Mouse (Mus musculus): ENCODE results near the gene Lrrc42. TPM values are rescaled to one million over a fixed set of nuclear protein-coding genes. Genes with fewer than 3 reads are reported as not detected.

The Lrrc42 gene
- polyA plus RNA-seq, 1 experiment from 2014 or later = 55.5 TPM

- 90% methylated on average over 5 of the region's 5 CpGs for WGBS
- H3K4me1 ChIP-seq (replicated peaks) = no peaks in the 10 kb centered on the region
- no peak for ATAC-seq (ENCODE audit: low FRiP score, low read depth)
Measured at GRCm38 (mm10) chr4:107211936-107212335, 41.4 kb downstream of the Lrrc42 start.

GRCm38 (mm10) chr4:107211465-107211864 is 41.9 kb downstream of the Lrrc42 start:
- 73% methylated on average over 4 of the region's 4 CpGs for WGBS

More at GRCm38 (mm10) chr4:107211936-107212335, 41.4 kb downstream of the Lrrc42 start:
- peaks cover 8% of the 10 kb centered on the region; the same call in 1 of the 2 replicates for H3K36me3 ChIP-seq
- H3K4me2 ChIP-seq = no peak overlapping the region
- H3K9me3 ChIP-seq = no peaks in the 10 kb centered on the region
- H3K9ac ChIP-seq = no peak overlapping the region
- no peak overlapping the region for H3K27ac ChIP-seq (replicated peaks)
- H3K4me3 ChIP-seq = no peak overlapping the region
- no peaks in the 10 kb centered on the region for H3K27me3 ChIP-seq

GRCm38 (mm10) chr4:107210483-107211097 is 42.7 kb downstream of the Lrrc42 start:
- Histone ChIP-seq H3K27ac (replicated peaks) (no peak overlapping the region), H3K27me3 (no peaks in the 10 kb centered on the region), H3K9me3 (no peaks in the 10 kb centered on the region), H3K9ac (no peak overlapping the region), H3K36me3 (peaks cover 8% of the 10 kb centered on the region; the same call in 1 of the 2 replicates), H3K4me2 (no peak overlapping the region), H3K4me1 (replicated peaks) (no peaks in the 10 kb centered on the region), H3K4me3 (no peak overlapping the region)
- 86% methylated on average over 5 of the region's 5 CpGs for WGBS
- no peak for ATAC-seq (ENCODE audit: low FRiP score, low read depth)

More at GRCm38 (mm10) chr4:107211465-107211864, 41.9 kb downstream of the Lrrc42 start:
- H3K4me1 ChIP-seq (replicated peaks) = no peaks in the 10 kb centered on the region
- H3K27me3 ChIP-seq = no peaks in the 10 kb centered on the region
- no peak overlapping the region for H3K4me2 ChIP-seq
- no peak overlapping the region for H3K27ac ChIP-seq (replicated peaks)
- ATAC-seq (ENCODE audit: low FRiP score, low read depth) = no peak
- peaks cover 8% of the 10 kb centered on the region; the same call in 1 of the 2 replicates for H3K36me3 ChIP-seq
- H3K9me3 ChIP-seq = no peaks in the 10 kb centered on the region
- no peak overlapping the region for H3K9ac ChIP-seq
- no peak overlapping the region for H3K4me3 ChIP-seq

GRCm38 (mm10) chr4:107208880-107209279 is 44.5 kb downstream of the Lrrc42 start, which contains the start of gene Ldlrad1:
Gene Ldlrad1 (plus strand): TSS chr4:107209180.
- no peak within 1 kb of the TSS for H3K4me2 ChIP-seq
- no peaks in the 10 kb centered on the region for H3K4me1 ChIP-seq (replicated peaks)
- no peak within 1 kb of the TSS for H3K4me3 ChIP-seq
- 95% methylated on average over 3 of the region's 3 CpGs for WGBS
- no peak within 1 kb of the TSS for H3K9ac ChIP-seq
- no peak within 1 kb of the TSS for H3K27ac ChIP-seq (replicated peaks)
- no peaks in the 10 kb centered on the region for H3K27me3 ChIP-seq
- peaks cover 17% of the 10 kb centered on the region; the same call in 1 of the 2 replicates for H3K36me3 ChIP-seq
- H3K9me3 ChIP-seq = no peaks in the 10 kb centered on the region
- ATAC-seq (ENCODE audit: low FRiP score, low read depth) = no peak

- Histone ChIP-seq H3K4me2 (no peak overlapping the region), H3K27me3 (no peaks in the 10 kb centered on the region), H3K36me3 (peaks cover 31% of the 10 kb centered on the region), H3K9ac (no peak overlapping the region), H3K4me1 (replicated peaks) (no peaks in the 10 kb centered on the region), H3K4me3 (no peak overlapping the region), H3K27ac (replicated peaks) (no peak overlapping the region), H3K9me3 (no peaks in the 10 kb centered on the region)
- ATAC-seq (ENCODE audit: low FRiP score, low read depth) = no peak
- WGBS = 96% methylated on average over 2 of the region's 2 CpGs
Measured at GRCm38 (mm10) chr4:107207016-107207415, 46.3 kb downstream of the Lrrc42 start.

GRCm38 (mm10) chr4:107203001-107203400 is 50.3 kb downstream of the Lrrc42 start:
- Histone ChIP-seq H3K4me2 (no peak overlapping the region), H3K4me3 (no peak overlapping the region), H3K27me3 (no peaks in the 10 kb centered on the region), H3K27ac (replicated peaks) (no peak overlapping the region), H3K9ac (no peak overlapping the region), H3K9me3 (no peaks in the 10 kb centered on the region), H3K4me1 (replicated peaks) (no peaks in the 10 kb centered on the region), H3K36me3 (peaks cover 61% of the 10 kb centered on the region)
- WGBS = 91% methylated on average over 7 of the region's 7 CpGs
- no peak for ATAC-seq (ENCODE audit: low FRiP score, low read depth)

GRCm38 (mm10) chr4:107201779-107202178 is 51.6 kb downstream of the Lrrc42 start:
- 97% methylated on average over 3 of the region's 3 CpGs for WGBS
- ATAC-seq (ENCODE audit: low FRiP score, low read depth) = no peak
- Histone ChIP-seq H3K4me1 (replicated peaks) (no peaks in the 10 kb centered on the region), H3K4me2 (no peak overlapping the region), H3K36me3 (peaks cover 74% of the 10 kb centered on the region), H3K9ac (no peak overlapping the region), H3K4me3 (no peak overlapping the region), H3K27ac (replicated peaks) (no peak overlapping the region), H3K9me3 (no peaks in the 10 kb centered on the region), H3K27me3 (no peaks in the 10 kb centered on the region)

GRCm38 (mm10) chr4:107198072-107198471 is 55.3 kb downstream of the Lrrc42 start:
- no peak overlapping the region for H3K27ac ChIP-seq (replicated peaks)
- H3K9ac ChIP-seq = no peak overlapping the region
- no peaks in the 10 kb centered on the region for H3K27me3 ChIP-seq
- no peaks in the 10 kb centered on the region for H3K9me3 ChIP-seq
- WGBS = 94% methylated on average over 5 of the region's 5 CpGs
- no peak overlapping the region for H3K4me2 ChIP-seq
- no peak overlapping the region for H3K4me3 ChIP-seq
- H3K36me3 ChIP-seq = peaks cover 84% of the 10 kb centered on the region
- H3K4me1 ChIP-seq (replicated peaks) = no peaks in the 10 kb centered on the region
- ATAC-seq (ENCODE audit: low FRiP score, low read depth) = no peak

- no peak overlapping the region for H3K4me3 ChIP-seq
- no peaks in the 10 kb centered on the region for H3K27me3 ChIP-seq
- no peak overlapping the region for H3K9ac ChIP-seq
- H3K36me3 ChIP-seq = peaks cover 81% of the 10 kb centered on the region
- H3K4me2 ChIP-seq = no peak overlapping the region
- H3K4me1 ChIP-seq (replicated peaks) = no peaks in the 10 kb centered on the region
- no peak for ATAC-seq (ENCODE audit: low FRiP score, low read depth)
- H3K9me3 ChIP-seq = no peaks in the 10 kb centered on the region
- no peak overlapping the region for H3K27ac ChIP-seq (replicated peaks)
- 88% methylated on average over 2 of the region's 2 CpGs for WGBS
Measured at GRCm38 (mm10) chr4:107196454-107196853, 56.9 kb downstream of the Lrrc42 start.

GRCm38 (mm10) chr4:107193841-107194240 is 59.5 kb downstream of the Lrrc42 start:
- Histone ChIP-seq H3K9ac (no peak overlapping the region), H3K36me3 (peaks cover 77% of the 10 kb centered on the region), H3K4me2 (no peak overlapping the region), H3K9me3 (no peaks in the 10 kb centered on the region), H3K27ac (replicated peaks) (no peak overlapping the region), H3K4me1 (replicated peaks) (no peaks in the 10 kb centered on the region), H3K27me3 (no peaks in the 10 kb centered on the region), H3K4me3 (no peak overlapping the region)
- no peak for ATAC-seq (ENCODE audit: low FRiP score, low read depth)
- WGBS = 98% methylated on average over 3 of the region's 3 CpGs

GRCm38 (mm10) chr4:107185703-107186102 is 67.6 kb downstream of the Lrrc42 start:
- H3K27ac ChIP-seq (replicated peaks) = no peak overlapping the region
- H3K4me3 ChIP-seq = no peak overlapping the region
- H3K27me3 ChIP-seq = no peaks in the 10 kb centered on the region
- no peak for ATAC-seq (ENCODE audit: low FRiP score, low read depth)
- no peak overlapping the region for H3K4me2 ChIP-seq
- no peak overlapping the region for H3K9ac ChIP-seq
- H3K9me3 ChIP-seq = no peaks in the 10 kb centered on the region
- 68% methylated on average over 3 of the region's 3 CpGs for WGBS
- H3K4me1 ChIP-seq (replicated peaks) = peaks cover 16% of the 10 kb centered on the region
- H3K36me3 ChIP-seq = peaks cover 41% of the 10 kb centered on the region
